Mouse (Mus musculus): ENCODE measurements around the gene Podn.
"Not testable (repeated sequence)": the region's sequence is repeated elsewhere in the genome, so short reads cannot be mapped to it uniquely, and the experiment has no call there.

Podn gene

DNA sequence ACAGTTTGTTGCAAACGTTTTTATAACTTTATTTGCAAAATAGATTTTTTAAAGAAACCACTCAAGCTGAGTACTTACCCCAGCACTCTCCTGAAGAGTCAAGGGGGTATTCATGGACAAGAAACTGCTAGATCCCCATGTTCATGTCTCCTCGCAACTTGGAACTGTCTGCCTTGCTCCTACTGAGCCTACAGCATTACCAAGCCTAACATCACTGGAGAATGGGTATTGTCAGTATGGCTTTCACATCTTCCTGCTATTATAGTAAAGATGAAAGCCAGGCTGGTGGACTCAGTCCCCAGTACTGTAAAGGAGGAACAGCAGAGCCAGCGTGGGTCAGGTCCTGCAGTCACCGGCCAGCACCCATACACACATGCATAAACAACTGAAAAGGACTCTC is at the start of gene Podn:
Podn (minus strand) TSS at position 101 of the 400 bp plus-strand sequence.
- no peak for DNase-seq (ENCODE audit: low spot score)

DNA sequence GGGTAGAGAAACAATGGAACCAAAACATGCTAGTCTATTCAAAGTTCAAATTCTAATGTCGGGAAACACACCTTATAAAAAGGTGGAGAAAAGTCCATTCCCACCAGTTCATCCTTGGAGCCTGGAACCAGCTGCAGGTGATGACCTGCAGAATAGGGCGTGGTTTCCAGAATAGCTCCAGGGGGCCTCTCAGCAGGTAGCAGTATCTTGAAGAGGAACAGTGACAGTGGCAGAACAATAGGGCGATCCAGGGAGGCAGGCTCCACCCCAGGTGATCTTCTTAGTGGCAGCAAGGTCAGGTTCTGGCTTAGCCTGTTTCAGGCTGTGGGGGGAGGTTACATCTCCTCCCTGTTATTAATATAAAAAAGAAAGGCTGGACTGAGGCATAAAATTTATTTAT is 49.3 kb upstream of the Podn start:
- DNase-seq (ENCODE audit: low spot score): not testable (repeated sequence)

DNA sequence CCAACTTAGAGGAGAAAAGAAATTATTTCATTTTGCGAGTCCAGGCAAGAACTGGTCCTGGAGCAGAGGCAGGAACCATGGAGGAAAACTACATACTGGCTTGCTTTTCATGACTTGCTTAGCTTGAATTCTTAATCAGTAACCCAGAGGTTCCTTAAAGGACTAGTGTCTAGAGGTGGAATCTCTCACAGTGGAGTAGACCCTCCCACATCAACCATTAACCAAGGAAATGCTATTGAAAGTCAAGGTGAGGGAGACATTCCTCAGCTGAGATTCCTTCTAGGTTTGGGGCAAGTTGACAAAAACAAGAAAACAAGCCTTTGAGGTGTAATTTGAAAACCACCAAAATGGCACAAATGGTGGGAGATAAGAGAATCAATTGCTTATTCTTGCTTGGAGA is 48.6 kb upstream of the Podn start, which contains the start of gene Scp2:
Scp2 (minus strand) TSS at position 119 of the 400 bp plus-strand sequence.
- DNase-seq (ENCODE audit: low spot score): no peak

DNA sequence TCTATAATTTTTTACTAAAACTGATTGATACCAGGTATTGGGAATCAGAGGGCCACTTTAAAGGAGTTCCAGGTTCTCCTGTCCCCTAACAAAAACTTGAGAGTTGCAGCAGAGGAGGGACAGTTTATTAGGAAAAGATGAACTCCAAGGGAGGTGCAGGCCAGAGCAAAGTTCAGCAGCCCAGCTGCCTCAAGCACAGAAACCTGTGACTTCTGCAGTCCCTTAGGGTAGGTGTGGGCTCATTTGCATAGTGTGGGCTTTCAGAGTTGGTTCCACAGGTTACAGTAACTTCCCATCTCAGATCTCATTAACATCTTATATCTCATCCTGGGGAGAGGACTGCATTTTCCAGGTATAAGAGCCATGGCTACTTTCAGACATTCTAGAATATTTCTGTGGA is 47.5 kb upstream of the Podn start:
- no peak for DNase-seq (ENCODE audit: low spot score)

DNA sequence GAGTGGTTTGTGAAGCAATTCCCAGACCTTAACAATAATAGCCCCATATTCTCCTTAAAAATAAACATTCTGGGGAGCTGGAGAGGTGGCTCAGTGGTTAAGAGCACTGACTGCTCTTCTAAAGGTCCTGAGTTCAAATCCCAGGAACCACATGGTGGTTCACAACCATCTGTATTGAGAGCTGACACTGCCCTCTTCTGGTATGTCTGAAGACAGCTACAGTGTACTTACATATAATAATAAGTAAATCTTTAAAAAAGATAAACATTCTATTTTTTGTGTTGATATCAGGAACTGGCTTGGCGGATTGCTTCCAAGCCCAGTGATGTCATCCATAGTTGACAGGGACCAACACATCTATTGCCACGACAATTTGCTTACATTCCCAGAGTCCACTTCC is 46.9 kb upstream of the Podn start:
- DNase-seq (ENCODE audit: low spot score): not testable (repeated sequence)

DNA sequence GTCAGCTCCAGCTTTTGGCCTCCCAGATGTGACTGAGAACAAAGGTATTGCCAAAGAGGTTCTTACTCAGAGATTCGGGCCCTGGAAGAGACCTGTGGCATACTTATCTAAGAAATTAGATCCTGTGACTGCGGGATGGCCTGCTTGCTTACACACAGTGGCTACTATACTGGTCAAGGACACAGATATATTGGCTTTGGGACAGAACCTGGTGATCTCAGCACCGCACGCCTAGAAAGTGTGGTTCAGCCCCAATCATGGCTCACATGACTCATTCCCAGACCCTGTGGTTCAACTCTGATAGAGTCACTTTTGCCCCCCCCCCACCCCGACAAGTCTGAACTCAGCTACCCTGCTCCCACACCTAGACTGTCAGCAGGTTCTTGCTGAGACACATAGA is 40.7 kb upstream of the Podn start:
- no peak for DNase-seq (ENCODE audit: low spot score)

DNA sequence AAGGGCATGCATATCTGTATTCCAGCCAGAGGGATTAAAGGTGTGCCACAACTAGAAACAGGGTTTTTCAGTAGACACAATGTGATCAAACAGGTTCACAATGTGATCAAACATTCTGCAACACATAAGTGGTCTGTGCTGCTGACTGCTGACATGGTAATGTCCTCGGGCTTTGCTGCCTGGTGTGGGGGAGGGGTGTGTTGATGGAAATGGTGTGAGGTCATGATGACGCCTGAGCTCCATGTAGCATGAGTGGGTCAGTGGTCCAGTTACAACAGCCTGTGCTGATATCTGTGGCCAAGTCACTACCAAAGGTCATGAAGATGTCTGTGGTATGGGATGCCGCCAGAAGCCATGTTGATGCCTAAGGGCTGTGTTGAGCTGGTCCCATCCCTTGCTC is 34.2 kb upstream of the Podn start:
- no peak for DNase-seq (ENCODE audit: low spot score)

DNA sequence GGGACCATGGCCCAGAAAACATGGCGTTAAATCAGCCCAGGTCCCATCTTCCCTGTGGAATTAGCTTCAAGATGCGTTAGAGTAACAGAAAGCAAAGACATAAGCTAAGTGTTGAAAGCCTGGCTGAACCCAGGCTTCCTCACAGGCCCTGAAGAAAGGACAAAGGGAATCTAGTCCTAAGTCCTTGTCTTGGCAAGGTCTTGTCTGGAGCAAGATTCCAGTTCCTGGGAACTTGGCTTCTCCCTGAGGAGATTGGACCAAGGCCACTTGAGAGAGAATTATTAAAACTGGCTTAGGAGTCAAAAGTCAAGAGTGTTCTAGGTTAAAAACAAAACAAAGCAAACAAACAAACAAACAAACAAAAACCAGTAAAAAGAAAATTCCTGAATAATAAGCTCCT is 32.1 kb upstream of the Podn start:
- no peak for DNase-seq (ENCODE audit: low spot score)

DNA sequence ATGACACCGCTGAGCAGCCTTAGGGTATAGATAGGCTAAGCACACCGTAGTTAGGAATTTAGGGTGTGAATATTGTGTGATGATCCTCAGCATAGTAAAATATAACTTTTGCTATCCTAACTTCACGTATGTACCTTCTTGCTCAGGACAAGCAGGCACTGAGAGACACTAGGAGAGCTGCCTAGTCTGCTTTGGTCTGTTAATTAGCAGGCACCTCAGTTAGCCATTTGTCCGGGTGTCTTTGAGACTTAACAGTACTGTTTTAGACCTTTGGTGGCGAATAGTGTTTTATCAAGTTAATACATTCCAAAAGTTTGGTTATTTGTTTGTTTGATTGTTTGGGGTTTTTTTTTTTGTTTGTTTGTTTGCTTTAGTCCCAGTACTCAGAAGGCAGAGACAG is 31.3 kb upstream of the Podn start:
- no peak for DNase-seq (ENCODE audit: low spot score)

DNA sequence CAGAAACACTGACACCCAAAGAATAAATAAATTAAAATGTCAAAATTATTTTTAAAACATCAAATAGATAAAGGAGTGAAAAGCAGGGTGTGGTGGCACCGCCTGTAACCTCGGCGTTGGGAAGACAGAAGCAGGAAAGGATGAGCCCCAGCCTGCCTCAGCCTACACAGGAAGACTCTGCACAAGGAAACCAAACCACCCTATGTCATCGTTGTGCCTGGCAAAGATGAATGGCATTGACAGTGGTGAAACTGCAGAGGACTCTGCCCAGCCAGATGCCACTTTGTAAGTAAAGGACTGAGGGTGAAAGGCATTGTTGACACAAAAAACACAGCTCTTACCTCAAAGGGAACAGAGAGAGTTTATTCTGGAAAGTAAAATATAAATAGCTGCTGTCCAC is 30.0 kb upstream of the Podn start:
- no peak for DNase-seq (ENCODE audit: low spot score)

DNA sequence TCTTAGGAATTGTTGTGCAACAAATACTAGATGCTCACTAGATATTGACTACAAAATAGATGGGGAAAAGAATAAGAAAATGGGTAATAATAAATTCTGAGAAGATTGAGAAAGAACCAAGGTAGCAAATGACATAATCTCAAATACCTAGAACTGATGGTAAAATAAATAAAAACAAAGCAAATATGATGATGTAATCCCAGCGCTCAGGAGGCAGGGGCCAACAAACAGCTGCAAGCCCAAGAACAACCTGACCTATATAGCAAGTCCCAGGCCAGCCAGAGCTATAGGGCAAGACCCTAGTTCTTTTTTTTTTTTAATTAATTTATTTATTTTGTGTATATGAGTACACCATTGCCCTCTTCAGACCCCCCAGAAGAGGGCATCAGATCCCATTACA is 27.9 kb upstream of the Podn start:
- no peak for DNase-seq (ENCODE audit: low spot score)

DNA sequence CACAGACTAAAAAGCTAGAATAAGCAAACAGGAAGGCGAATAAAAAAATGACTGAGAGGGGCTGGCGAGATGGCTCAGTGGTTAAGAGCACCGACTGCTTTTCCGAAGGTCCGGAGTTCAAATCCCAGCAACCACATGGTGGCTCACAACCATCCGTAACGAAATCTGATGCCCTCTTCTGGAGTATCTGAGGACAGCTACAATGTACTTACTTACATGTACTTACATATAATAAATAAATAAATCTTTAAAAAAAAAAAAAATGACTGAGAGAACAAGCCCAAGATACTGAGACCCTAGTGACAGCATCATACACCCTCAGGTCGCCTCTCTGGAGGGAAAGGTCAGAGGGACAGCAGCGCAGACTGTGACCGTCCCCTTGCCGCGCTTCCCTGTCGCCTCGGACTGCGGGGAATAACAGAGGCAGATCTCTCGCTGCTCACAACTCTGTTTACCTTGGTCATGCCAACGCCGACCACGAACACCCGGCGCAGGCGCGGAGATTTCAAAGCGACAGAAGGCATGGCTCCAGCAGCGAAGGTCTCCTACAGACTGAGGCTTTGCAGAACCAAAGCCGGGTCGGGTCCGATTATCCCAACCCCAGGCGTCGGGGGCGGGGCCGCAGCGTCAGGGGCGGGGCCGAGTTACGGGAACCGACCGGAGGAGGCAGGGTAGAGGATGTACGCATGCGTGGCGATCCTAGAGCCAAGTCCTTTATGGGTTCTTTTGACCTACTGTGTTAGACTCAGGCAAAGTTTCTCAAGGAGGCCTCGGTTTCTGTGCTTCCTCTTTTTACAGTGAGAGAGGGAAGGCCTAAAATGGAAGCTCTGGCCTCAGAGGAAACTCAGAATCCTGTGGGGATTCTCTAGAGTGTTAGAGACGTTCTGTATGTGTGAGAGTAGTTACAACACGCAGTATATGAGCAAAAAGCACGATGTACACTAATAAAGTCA is 22.0 kb upstream of the Podn start:
- peak; percentile 78 for DNase-seq (ENCODE audit: low spot score)

DNA sequence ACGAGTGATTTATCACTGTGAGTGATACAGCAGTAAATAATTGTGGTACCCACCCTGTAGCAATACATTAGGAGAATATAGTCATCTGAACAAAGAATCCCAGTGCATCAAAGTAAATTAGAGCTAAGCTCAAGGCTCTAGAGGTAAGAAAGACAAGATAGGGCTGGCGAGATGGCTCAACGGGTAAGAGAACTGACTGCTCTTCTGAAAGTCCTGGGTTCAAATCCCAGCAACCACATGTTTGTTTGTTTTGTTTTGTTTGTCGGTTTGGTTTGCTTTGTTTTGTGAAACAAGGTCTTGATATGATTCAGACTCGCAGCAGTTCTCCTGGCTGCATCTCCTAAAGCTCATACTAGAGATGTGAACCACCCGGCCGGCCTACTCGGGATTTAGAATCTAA is 21.2 kb upstream of the Podn start:
- DNase-seq (ENCODE audit: low spot score): no peak

DNA sequence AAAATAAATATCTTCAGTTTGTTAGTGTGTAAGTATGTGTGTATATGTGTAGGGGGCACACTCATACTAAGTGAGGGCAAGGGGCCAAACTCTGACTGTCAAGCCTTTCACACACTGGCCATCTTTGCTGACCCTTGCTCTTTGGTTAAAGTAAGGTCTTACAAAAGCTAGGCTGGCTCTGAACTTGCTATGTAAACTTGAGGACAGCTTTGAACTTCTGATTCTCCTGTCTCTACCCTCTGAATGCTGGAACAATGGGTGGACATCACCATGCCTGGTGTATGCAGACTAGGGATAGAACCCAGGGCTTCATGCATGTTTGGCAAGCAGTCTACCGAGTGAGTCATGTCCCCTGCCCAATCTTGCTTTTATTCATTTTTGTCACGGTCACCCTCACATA is 20.2 kb upstream of the Podn start:
- DNase-seq (ENCODE audit: low spot score): no peak

DNA sequence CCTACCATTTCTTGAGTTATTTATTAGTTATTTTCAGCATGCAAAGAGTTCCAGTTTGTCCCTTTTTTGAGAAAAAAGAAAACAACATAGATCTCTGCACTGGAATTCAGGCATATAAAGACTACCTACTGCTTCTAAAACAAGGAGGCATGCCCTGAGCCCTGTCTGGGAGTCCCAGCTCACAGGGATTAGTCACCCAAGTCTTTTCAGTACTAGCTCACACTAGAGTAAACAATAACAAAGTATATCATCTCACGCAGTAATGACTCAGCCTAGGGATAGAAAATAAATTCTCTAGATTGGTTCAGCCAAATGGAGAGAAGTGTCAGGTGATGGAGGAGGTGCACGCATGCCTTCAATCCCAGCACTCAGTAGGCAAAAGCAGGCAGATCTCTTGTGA is 14.5 kb upstream of the Podn start:
- no peak for DNase-seq (ENCODE audit: low spot score)

DNA sequence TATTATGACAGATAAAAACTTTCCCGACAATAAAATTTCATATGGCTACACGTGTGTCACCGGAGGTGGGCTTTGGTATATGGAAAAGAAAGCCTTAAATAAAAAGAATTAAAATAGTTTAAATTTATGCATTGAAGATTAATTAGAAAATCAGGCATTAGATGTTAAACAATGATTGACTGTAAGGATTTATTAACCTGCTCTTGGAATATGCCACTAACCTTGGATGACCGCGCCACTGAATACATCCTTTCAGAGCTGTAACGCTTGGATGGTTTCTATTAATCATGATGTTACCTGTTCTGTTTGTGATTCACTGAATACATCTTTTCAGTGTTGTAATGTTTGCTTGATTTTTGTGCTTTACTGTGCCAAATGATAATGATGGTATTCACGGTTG is 13.5 kb upstream of the Podn start:
- no peak for DNase-seq (ENCODE audit: low spot score)

DNA sequence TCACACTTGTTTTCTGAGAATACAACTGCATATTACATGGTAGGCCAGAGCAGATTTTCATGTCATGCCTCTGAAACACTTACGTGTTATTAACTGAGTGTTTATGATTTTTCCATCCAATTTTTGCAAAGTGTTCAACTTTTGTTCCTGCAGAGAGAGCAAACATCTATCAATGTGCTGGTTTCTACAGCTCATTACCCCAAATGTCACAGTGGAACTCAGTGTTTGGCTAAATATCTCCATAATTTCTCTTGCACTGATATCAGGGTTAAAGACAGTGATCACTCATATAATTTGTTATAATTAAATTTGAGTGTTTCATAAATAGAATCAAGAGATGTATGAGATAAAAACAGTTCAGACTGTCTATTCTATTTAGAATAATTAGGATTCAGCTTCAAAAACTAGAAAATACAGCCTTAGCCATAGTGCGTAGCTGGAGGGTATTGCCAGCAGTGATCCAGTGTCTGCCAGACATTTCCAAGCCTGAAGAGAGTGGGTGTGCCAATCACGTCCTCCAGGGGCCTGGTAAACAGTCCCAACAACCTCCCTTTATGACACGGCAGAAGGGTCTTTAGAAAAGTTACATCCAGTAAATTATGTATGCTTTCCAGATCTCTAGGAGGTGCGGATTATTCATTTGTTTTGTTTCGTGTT is 3.4 kb downstream of the Podn start:
- no peak for DNase-seq (ENCODE audit: low spot score)

DNA sequence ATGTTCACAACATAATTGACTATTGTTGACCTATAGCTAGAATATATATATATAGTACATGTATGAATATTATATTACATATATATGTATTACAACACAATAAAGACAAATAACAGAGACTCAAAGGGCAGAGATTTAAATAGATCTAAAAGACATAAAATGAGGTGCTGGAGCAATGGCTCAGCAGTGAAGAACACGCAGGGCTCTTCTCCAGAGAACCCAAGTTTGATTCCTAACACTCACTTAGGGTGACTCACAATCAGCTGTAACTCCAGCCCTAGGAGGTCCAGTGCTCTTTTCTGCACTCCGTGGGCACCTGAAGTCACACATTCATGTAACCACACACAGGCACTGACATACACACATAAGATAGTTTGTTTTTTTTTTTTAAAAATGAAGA is 12.3 kb downstream of the Podn start:
- DNase-seq (ENCODE audit: low spot score): no peak

DNA sequence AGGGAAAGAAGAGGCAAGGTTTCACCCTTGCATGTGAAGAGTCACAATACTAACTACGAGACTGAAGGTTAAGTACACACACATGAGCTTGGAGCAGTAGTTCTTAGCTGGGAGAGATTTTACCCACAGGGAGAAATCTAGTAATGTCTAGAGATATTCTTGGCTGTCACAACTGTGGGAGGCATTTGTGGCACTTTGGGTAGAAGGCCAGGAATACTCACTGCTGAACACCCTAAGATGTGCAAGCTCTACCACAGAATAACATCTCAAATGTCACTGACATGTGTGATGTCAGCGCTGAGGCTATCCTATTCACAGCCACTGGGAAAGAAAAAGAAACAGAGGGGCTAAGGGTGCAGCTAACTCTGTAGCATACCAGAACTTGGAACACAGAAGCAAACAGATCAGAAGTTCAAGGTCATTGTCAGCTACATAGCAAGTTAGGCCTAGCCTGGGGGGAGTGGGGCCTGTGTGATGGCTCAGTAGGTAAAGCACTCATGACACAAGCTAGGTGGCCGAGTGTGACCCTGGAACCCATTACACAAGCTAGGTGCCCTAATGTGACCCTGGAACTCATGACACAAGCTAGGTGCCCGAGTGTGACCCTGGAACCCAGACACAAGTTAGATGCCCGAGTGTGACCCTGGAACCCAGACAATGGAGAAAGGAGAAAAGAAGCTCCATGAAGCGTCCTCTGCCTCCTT is 13.1 kb downstream of the Podn start:
- no peak for DNase-seq (ENCODE audit: low spot score)

DNA sequence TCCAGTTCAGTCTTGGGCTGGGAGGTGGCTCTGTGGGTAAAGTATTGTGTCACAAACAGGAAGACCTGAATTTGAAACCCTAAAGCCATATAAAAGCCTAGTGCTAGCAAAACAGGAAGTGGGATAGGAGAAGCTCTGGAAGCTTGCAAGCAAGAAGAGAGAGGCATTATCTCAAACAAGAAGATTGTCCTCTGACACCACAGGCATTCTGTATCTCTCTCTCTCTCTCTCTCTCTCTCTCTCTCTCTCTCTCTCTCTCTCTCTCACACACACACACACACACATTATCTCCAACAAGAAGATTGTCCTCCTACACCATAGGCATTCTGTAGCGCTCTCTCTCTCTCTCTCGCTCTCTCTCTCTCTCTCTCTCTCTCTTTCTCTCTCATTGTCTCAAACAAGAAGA is 13.8 kb downstream of the Podn start:
- no peak for DNase-seq (ENCODE audit: low spot score)

DNA sequence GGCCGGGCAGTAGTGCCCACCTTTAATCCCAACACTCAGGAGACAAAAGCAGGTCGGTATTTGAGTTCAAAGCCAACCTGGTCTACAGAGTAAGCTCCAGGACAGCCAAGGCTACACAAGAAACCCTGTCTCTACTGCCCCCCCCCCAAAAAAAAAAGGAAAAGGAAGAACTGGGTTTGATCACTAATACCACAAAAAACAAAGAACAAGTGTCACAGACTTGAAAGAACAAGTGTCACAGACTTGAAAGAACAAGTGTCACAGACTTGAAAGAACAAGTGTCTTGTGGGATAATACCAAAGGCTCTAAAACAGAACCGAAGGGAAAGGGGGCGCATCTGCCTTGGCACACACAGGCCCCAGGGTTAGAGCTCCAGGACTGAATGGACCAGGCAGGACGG is 15.4 kb downstream of the Podn start:
- DNase-seq (ENCODE audit: low spot score): no peak

DNA sequence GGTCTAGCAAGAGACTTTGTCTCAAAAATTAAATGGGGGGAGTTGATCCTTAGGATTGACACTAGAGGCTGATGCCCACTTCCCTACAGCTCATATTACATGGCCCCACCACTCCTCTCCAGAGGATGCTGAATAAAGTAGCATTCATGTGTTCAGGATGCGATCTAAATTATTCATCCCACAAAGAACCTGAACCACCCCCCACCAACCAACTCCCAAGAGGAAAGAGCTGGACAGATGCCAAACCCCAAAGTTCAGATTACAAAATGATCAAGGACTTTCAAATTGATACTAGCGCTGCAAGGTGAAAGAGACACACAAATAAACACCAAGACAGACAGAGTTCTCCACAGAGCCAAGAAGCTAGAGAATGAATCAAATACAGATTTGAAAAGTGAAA is 16.5 kb downstream of the Podn start:
- no peak for DNase-seq (ENCODE audit: low spot score)

DNA sequence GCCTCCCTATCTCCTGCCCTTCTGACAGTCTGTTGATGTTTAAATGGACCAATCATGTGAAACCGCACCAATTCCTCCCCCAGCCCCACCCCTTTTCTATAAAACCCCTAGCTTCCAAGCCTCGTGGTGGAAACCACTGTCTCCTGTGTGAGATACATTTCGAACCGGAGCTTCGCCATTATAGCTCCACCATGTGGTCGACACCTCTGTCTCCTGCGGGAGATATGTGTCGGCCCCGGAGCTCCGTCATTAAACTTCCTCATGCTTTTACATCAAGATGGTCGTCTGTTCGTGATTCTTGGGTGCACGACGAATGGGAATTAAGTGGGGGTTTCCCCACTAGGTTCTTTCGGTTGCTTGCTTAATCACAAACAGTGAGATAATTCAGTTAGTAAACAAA is 17.1 kb downstream of the Podn start:
- DNase-seq (ENCODE audit: low spot score): not testable (repeated sequence)

Data from layer of hippocampus, adult 9-10 months (tissue).